Mouse (Mus musculus): Measurements from ENCODE around the gene Usp49. TPM values are rescaled to one million over a fixed set of nuclear protein-coding genes. Genes with fewer than 3 reads are reported as not detected.
"Not testable (repeated sequence)": the region's sequence is repeated elsewhere in the genome, so short reads cannot be mapped to it uniquely, and the experiment has no call there.

Gene Usp49
- polyA plus RNA-seq, 1 experiment from 2014 or later, result 3.0 TPM

DNA sequence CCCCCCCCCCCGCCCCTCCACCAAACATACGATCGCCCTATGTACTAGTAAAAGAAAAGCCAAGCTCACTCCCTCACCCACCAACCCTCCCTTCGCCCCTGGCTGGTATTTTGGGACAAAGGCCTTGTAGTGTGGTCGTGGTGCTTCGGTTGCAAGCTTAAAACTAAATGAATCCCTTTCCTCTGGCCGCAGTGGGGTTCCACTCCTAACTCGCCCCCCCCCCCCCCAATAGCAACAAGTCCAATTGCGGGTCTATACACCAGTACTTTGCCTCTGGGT is 35.6 kb upstream of the Usp49 start:
- H3K4me3 ChIP-seq (ENCODE audit: control insufficient read depth in 1 of 2, insufficient read depth in 1 of 2, low read depth in 1 of 2, low read length in 2 of 2), result peak overlapping the region; percentile 81 to 99
- ATAC-seq (ENCODE audit: insufficient number of reproducible peaks, insufficient read depth, low FRiP score, low read depth), result no peak
- H3K36me3 ChIP-seq (ENCODE audit: control insufficient read depth, insufficient read depth, low read length), result peaks cover 42% of the 10 kb centered on the region
- peak overlapping the region; percentile 88 for H3K4me2 ChIP-seq (ENCODE audit: low read length)
- H3K27ac ChIP-seq (replicated peaks in 1 of 2; ENCODE audit: control insufficient read depth in 1 of 2, insufficient read depth in 1 of 2, low read depth in 2 of 2, low read length in 2 of 2), result peak overlapping the region; percentile 97
- H3K9me3 ChIP-seq (ENCODE audit: control insufficient read depth, low read length), result no peaks in the 10 kb centered on the region
- peaks cover 27 to 35% of the 10 kb centered on the region in 2 experiments for H3K4me1 ChIP-seq (ENCODE audit: control insufficient read depth in 2 of 2, insufficient read depth in 2 of 2, low read length in 2 of 2)
- 1% methylated on average over 7 of the region's 9 CpGs for WGBS
- peak overlapping the region; percentile 97 for H3K9ac ChIP-seq (ENCODE audit: low read length)
- H3K27me3 ChIP-seq (ENCODE audit: control insufficient read depth, insufficient read depth, low read length), result no peaks in the 10 kb centered on the region

DNA sequence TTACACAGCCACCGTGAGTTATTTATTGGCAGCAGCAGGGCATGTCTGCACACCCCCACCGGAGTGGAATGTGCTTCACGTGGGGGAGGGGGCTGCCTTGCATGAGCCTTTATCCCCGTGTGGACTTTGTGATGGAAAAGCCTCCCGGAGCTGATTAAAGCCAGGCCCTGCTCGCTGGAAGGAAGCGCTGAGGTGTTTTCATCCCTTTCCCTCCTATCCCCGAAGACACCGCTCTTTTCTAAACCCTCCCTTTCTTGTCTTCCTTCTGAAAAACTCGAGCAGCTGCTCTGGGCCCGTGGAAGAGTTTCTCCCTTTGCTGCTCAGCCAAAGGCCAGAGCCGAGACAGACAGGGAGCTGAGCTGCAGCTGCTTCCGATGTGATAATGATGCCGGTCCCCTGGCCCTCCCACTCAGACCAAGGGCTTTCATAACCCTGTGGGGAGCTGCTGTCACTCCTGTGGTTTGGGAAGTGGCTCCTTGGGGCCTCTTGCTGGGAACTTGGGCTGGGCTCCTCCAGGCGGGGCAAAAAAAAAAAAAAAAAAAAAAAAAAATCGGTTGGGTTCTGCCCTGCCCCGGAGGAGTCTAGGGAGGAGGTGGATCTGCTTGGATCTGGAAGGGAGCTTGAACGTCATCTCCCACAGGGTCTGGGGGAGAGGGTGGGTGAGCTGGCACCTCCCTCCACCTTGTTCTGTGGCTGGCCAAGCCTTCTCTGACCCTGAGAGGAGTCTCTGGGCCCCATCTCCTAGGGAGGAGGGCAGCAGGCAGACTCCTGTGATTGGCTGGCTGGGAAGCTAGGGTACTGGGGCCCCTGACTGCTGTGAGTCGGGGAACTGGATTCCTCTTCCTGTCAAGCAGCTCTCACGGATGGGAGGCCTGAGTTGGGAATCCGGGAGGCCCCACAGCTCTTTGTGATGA is 35.0 kb upstream of the Usp49 start:
- H3K4me2 ChIP-seq (ENCODE audit: low read length), result peak overlapping the region; percentile 88
- H3K4me1 ChIP-seq (ENCODE audit: control insufficient read depth in 2 of 2, insufficient read depth in 2 of 2, low read length in 2 of 2), result peaks cover 27 to 35% of the 10 kb centered on the region in 2 experiments
- peak; percentile 59 for ATAC-seq (ENCODE audit: insufficient number of reproducible peaks, insufficient read depth, low FRiP score, low read depth)
- H3K27ac ChIP-seq (replicated peaks in 1 of 2; ENCODE audit: control insufficient read depth in 1 of 2, insufficient read depth in 1 of 2, low read depth in 2 of 2, low read length in 2 of 2), result peak overlapping the region; percentile 97
- WGBS, result 1% methylated on average over 20 of the region's 21 CpGs
- peaks cover 48% of the 10 kb centered on the region for H3K36me3 ChIP-seq (ENCODE audit: control insufficient read depth, insufficient read depth, low read length)
- H3K27me3 ChIP-seq (ENCODE audit: control insufficient read depth, insufficient read depth, low read length), result no peaks in the 10 kb centered on the region
- H3K9ac ChIP-seq (ENCODE audit: low read length), result peak overlapping the region; percentile 97
- no peaks in the 10 kb centered on the region for H3K9me3 ChIP-seq (ENCODE audit: control insufficient read depth, low read length)
- H3K4me3 ChIP-seq (ENCODE audit: control insufficient read depth in 1 of 2, insufficient read depth in 1 of 2, low read depth in 1 of 2, low read length in 2 of 2), result peak overlapping the region; percentile 81 to 99

DNA sequence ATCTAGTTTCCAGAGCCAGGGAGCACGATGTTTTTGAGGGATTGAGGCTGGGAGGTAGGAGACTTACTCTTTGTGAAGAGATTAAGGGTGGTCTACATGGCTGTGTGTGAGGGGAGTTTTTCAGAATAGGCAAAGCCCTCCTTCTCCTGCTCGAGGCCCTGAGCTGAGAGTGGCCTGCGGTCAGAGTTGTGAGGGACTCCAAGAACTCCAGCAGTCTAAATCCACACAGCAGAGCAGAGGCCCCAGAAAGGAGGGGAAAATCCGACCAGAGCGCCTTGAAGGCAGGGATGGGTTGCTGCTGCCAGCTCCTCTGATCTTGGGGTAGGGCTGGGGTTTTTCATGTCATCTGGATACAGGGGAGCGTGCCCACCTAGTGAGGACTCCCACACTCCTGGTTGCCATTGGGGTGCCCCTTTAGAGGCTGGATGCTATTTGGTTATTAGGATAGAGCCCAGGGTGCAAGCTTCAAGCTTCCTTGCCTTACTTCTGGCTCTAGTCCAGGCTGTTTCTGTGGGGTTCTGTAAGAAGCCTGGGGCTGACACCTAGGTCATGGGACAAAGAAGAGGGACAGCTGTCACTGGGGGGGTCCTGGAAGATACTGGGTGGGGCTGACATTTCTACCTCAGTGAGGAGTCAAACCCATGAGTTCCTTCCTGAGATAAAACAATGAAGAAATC is 34.2 kb upstream of the Usp49 start:
- 18% methylated on average over 6 of the region's 6 CpGs for WGBS
- Histone ChIP-seq H3K27me3 (ENCODE audit: control insufficient read depth, insufficient read depth, low read length) (no peaks in the 10 kb centered on the region), H3K4me1 (ENCODE audit: control insufficient read depth in 2 of 2, insufficient read depth in 2 of 2, low read length in 2 of 2) (peaks cover 27 to 35% of the 10 kb centered on the region in 2 experiments), H3K9me3 (ENCODE audit: control insufficient read depth, low read length) (no peaks in the 10 kb centered on the region), H3K27ac (replicated peaks in 1 of 2; ENCODE audit: control insufficient read depth in 1 of 2, insufficient read depth in 1 of 2, low read depth in 2 of 2, low read length in 2 of 2) (peak overlapping the region; percentile 97), H3K36me3 (ENCODE audit: control insufficient read depth, insufficient read depth, low read length) (peaks cover 56% of the 10 kb centered on the region), H3K4me3 (ENCODE audit: control insufficient read depth in 1 of 2, insufficient read depth in 1 of 2, low read depth in 1 of 2, low read length in 2 of 2) (peak overlapping the region; percentile 81 to 99), H3K4me2 (ENCODE audit: low read length) (peak overlapping the region; percentile 88), H3K9ac (ENCODE audit: low read length) (peak overlapping the region; percentile 97)
- no peak for ATAC-seq (ENCODE audit: insufficient number of reproducible peaks, insufficient read depth, low FRiP score, low read depth)

- Histone ChIP-seq H3K27me3 (ENCODE audit: control insufficient read depth, insufficient read depth, low read length) (no peaks in the 10 kb centered on the region), H3K27ac (replicated peaks in 1 of 2; ENCODE audit: control insufficient read depth in 1 of 2, insufficient read depth in 1 of 2, low read depth in 2 of 2, low read length in 2 of 2) (peak overlapping the region; percentile 97), H3K36me3 (ENCODE audit: control insufficient read depth, insufficient read depth, low read length) (peaks cover 61% of the 10 kb centered on the region), H3K4me1 (ENCODE audit: control insufficient read depth in 2 of 2, insufficient read depth in 2 of 2, low read length in 2 of 2) (peaks cover 27 to 35% of the 10 kb centered on the region in 2 experiments), H3K4me3 (ENCODE audit: control insufficient read depth in 1 of 2, insufficient read depth in 1 of 2, low read depth in 1 of 2, low read length in 2 of 2) (peak overlapping the region; percentile 81 to 99), H3K9ac (ENCODE audit: low read length) (peak overlapping the region; percentile 97), H3K4me2 (ENCODE audit: low read length) (peak overlapping the region; percentile 88), H3K9me3 (ENCODE audit: control insufficient read depth, low read length) (no peaks in the 10 kb centered on the region)
- 49% methylated on average over 5 of the region's 5 CpGs for WGBS
- no peak for ATAC-seq (ENCODE audit: insufficient number of reproducible peaks, insufficient read depth, low FRiP score, low read depth)
Measured at GRCm38 (mm10) chr17:47596839-47597164, 33.7 kb upstream of the Usp49 start.

GRCm38 (mm10) chr17:47597261-47597660 is 33.2 kb upstream of the Usp49 start:
- H3K4me3 ChIP-seq (ENCODE audit: control insufficient read depth in 1 of 2, insufficient read depth in 1 of 2, low read depth in 1 of 2, low read length in 2 of 2), result peak overlapping the region in 1 of 2 experiments; percentile 81; a peak in 1 of 4 replicates
- ATAC-seq (ENCODE audit: insufficient number of reproducible peaks, insufficient read depth, low FRiP score, low read depth), result no peak
- peak overlapping the region; percentile 97 for H3K27ac ChIP-seq (replicated peaks in 1 of 2; ENCODE audit: control insufficient read depth in 1 of 2, insufficient read depth in 1 of 2, low read depth in 2 of 2, low read length in 2 of 2)
- H3K4me1 ChIP-seq (ENCODE audit: control insufficient read depth in 2 of 2, insufficient read depth in 2 of 2, low read length in 2 of 2), result peaks cover 27 to 35% of the 10 kb centered on the region in 2 experiments
- H3K4me2 ChIP-seq (ENCODE audit: low read length), result peak overlapping the region; percentile 88
- no peaks in the 10 kb centered on the region for H3K27me3 ChIP-seq (ENCODE audit: control insufficient read depth, insufficient read depth, low read length)
- WGBS, result 44% methylated on average over 13 of the region's 13 CpGs
- peak overlapping the region; percentile 97 for H3K9ac ChIP-seq (ENCODE audit: low read length)
- peaks cover 66% of the 10 kb centered on the region for H3K36me3 ChIP-seq (ENCODE audit: control insufficient read depth, insufficient read depth, low read length)
- no peaks in the 10 kb centered on the region for H3K9me3 ChIP-seq (ENCODE audit: control insufficient read depth, low read length)

DNA sequence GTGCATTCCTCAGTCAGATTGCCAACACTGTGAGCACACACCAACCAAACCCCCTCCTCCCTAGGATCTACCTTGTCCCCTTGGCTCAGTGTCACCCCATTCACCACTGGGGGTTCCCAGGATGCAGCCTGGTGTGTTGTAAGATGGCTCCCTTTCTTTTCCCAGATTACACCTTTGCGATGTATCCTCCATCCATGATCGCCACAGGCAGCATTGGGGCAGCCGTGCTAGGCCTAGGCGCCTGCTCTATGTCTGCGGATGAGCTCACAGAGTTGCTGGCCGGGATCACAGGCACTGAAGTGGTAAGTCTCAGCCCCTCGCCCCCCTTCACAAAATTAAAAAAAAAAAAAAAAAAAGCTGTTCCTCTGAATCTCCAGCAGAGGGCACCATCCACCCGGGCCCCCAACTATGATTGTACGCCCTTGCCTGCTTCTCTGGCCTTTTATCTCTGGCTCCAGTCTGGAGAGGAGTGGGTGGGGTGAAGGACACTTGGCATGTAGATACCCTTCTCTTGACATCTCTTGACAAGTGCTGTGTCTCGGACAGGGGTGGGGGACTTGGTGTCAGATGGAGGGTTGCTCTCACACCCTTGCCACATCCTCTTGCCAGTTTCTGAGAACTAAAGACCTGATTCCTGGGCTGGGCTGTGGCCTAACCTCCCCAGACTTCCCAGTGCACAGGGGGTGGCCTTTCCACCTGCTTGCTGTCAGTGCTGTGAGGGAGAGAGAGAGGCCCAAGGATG is 32.5 kb upstream of the Usp49 start:
- Histone ChIP-seq H3K9me3 (ENCODE audit: control insufficient read depth, low read length) (no peaks in the 10 kb centered on the region), H3K4me3 (ENCODE audit: control insufficient read depth in 1 of 2, insufficient read depth in 1 of 2, low read depth in 1 of 2, low read length in 2 of 2) (0 out of 4 replicates have a peak overlapping the region, but pooled peaks of 1 of the 2 experiments have one; percentile 81), H3K27ac (replicated peaks in 1 of 2; ENCODE audit: control insufficient read depth in 1 of 2, insufficient read depth in 1 of 2, low read depth in 2 of 2, low read length in 2 of 2) (peak overlapping the region; percentile 97), H3K4me2 (ENCODE audit: low read length) (peak overlapping the region; percentile 88), H3K4me1 (ENCODE audit: control insufficient read depth in 2 of 2, insufficient read depth in 2 of 2, low read length in 2 of 2) (peaks cover 23 to 29% of the 10 kb centered on the region in 2 experiments), H3K9ac (ENCODE audit: low read length) (peak overlapping the region; percentile 97), H3K27me3 (ENCODE audit: control insufficient read depth, insufficient read depth, low read length) (no peaks in the 10 kb centered on the region), H3K36me3 (ENCODE audit: control insufficient read depth, insufficient read depth, low read length) (peaks cover 72% of the 10 kb centered on the region)
- WGBS, result 10% methylated on average over 10 of the region's 10 CpGs
- ATAC-seq (ENCODE audit: insufficient number of reproducible peaks, insufficient read depth, low FRiP score, low read depth), result no peak

GRCm38 (mm10) chr17:47598580-47599304 is 31.7 kb upstream of the Usp49 start:
- H3K4me2 ChIP-seq (ENCODE audit: low read length); H3K9me3 ChIP-seq (ENCODE audit: control insufficient read depth, low read length); H3K4me3 ChIP-seq (ENCODE audit: control insufficient read depth in 1 of 2, insufficient read depth in 1 of 2, low read depth in 1 of 2, low read length in 2 of 2); ATAC-seq (ENCODE audit: insufficient number of reproducible peaks, insufficient read depth, low FRiP score, low read depth); H3K27me3 ChIP-seq (ENCODE audit: control insufficient read depth, insufficient read depth, low read length): not testable (repeated sequence)
- Histone ChIP-seq H3K27ac (replicated peaks in 1 of 2; ENCODE audit: control insufficient read depth in 1 of 2, insufficient read depth in 1 of 2, low read depth in 2 of 2, low read length in 2 of 2) (peak overlapping the region; percentile 66 to 97), H3K9ac (ENCODE audit: low read length) (peak overlapping the region; percentile 39; the same call in 1 of the 2 replicates), H3K36me3 (ENCODE audit: control insufficient read depth, insufficient read depth, low read length) (peaks cover 77% of the 10 kb centered on the region), H3K4me1 (ENCODE audit: control insufficient read depth in 2 of 2, insufficient read depth in 2 of 2, low read length in 2 of 2) (peaks cover 23 to 29% of the 10 kb centered on the region in 2 experiments)
- WGBS, result 71% methylated on average over 10 of the region's 10 CpGs

Measured in heart, embryonic 14.5 days (tissue).